Mouse (Mus musculus) C2C12 (cell line): Measurements from ENCODE around the gene Timeless. TPM values are rescaled to one million over a fixed set of nuclear protein-coding genes. Genes with fewer than 3 reads are reported as not detected.
A peak's percentile ranks its signal among the peaks of the same experiment; 100 is the strongest.
"Not testable (repeated sequence)": the region's sequence is repeated elsewhere in the genome, so short reads cannot be mapped to it uniquely, and the experiment has no call there.

ENCODE experiments used
- H3K27me3 ChIP-seq: one replicate; pipeline ENCODE4 v1.6.1; 2011; ENCODE audit not compliant: control insufficient read depth, insufficient read depth, insufficient read length
- H3K36me3 ChIP-seq: one replicate; pipeline ENCODE4 v1.6.1; 2011; ENCODE audit not compliant: control insufficient read depth, insufficient read depth
- H3K4me3 ChIP-seq: one replicate; pipeline ENCODE4 v1.5.1; 2011; ENCODE audit warnings: mild to moderate bottlenecking, control low read depth; ENCODE audit not compliant: poor library complexity, insufficient read depth, severe bottlenecking
- H3K79me2 ChIP-seq: one replicate; pipeline ENCODE4 v1.6.1; 2011; ENCODE audit not compliant: control insufficient read depth, insufficient read depth
- H3K79me3 ChIP-seq: one replicate; pipeline ENCODE4 v1.6.1; 2011; ENCODE audit warnings: low read depth, control low read depth
- H3ac ChIP-seq: one replicate; pipeline ENCODE3; 2011; ENCODE audit warnings: low read depth; ENCODE audit not compliant: control insufficient read depth, insufficient read length
- CEBPB ChIP-seq: IDR thresholded peaks from one replicate; pipeline ENCODE4 v1.6.1; 2011; ENCODE audit warnings: low read depth, mild to moderate bottlenecking, control low read depth, moderate library complexity
- CTCF ChIP-seq: IDR thresholded peaks from one replicate; pipeline ENCODE4 v1.5.1; 2011; ENCODE audit not compliant: control insufficient read depth, insufficient read depth, insufficient read length
- FOSL1 ChIP-seq: IDR thresholded peaks from one replicate; pipeline ENCODE4 v1.8.0; 2011; ENCODE audit warnings: mild to moderate bottlenecking, low read length; ENCODE audit not compliant: poor library complexity, insufficient read depth, severe bottlenecking
- MAX ChIP-seq: IDR thresholded peaks from one replicate; pipeline ENCODE4 v1.6.1; 2011; ENCODE audit warnings: mild to moderate bottlenecking, control low read depth
- MYOD1 ChIP-seq: IDR thresholded peaks from one replicate; pipeline ENCODE4 v1.6.1; 2011; ENCODE audit warnings: low read depth; ENCODE audit not compliant: control insufficient read depth, insufficient read length
- MYOG ChIP-seq: IDR thresholded peaks from one replicate; pipeline ENCODE4 v1.6.1; 2011; ENCODE audit not compliant: control insufficient read depth, insufficient read length; ENCODE audit errors: extremely low read depth
- USF1 ChIP-seq: IDR thresholded peaks from one replicate; pipeline ENCODE4 v1.6.1; 2011; ENCODE audit warnings: low read depth, mild to moderate bottlenecking, control low read depth, moderate library complexity
- polyA plus RNA-seq: library from polyadenylated mRNA; unstranded; fragments of >200 nt; fragmentation: generic; extraction: Trizol; gene quantifications from one replicate; pipeline ENCODE4 v1.2.1, GENCODE M21; 2012; ENCODE audit warnings: missing spikeins

The Timeless gene
- polyA plus RNA-seq, 1 experiment = 17.7 TPM

GRCm38 (mm10) chr10:128211390-128212108 lies 20.3 kb upstream of the Timeless start, which contains the start of gene Spryd4:
Spryd4 (minus strand) TSS chr10:128211807.
- peaks cover 6% of the 10 kb centered on the region for H3K36me3 ChIP-seq
- H3K79me2 ChIP-seq = peaks cover 26% of the 10 kb centered on the region
- H3K4me3 ChIP-seq = peak within 1 kb of the TSS; percentile 67
- TF ChIP-seq MAX (peak; percentile 96), MYOG (no peak), CEBPB (no peak), USF1 (peak; percentile 99)
- peak within 1 kb of the TSS; percentile 78 for H3ac ChIP-seq
- H3K27me3 ChIP-seq = no peaks in the 10 kb centered on the region
- peaks cover 13% of the 10 kb centered on the region for H3K79me3 ChIP-seq

- H3ac ChIP-seq = no peak overlapping the region
- TF ChIP-seq CEBPB = no peak
- TF ChIP-seq MYOG = no peak
- no peak for TF ChIP-seq MAX
- no peak for TF ChIP-seq CTCF
- TF ChIP-seq MYOD1 = no peak
- no peak for TF ChIP-seq FOSL1
- no peak for TF ChIP-seq USF1
- peaks cover 26% of the 10 kb centered on the region for H3K79me2 ChIP-seq
- peaks cover 6% of the 10 kb centered on the region for H3K36me3 ChIP-seq
- peaks cover 13% of the 10 kb centered on the region for H3K79me3 ChIP-seq
- H3K4me3 ChIP-seq = peak overlapping the region; percentile 67
- no peaks in the 10 kb centered on the region for H3K27me3 ChIP-seq
Measured at GRCm38 (mm10) chr10:128212148-128212547, 19.7 kb upstream of the Timeless start.

GRCm38 (mm10) chr10:128212871-128213323 lies 19.0 kb upstream of the Timeless start:
- no peak overlapping the region for H3ac ChIP-seq
- H3K27me3 ChIP-seq = no peaks in the 10 kb centered on the region
- peaks cover 13% of the 10 kb centered on the region for H3K79me3 ChIP-seq
- TF ChIP-seq CTCF = no peak
- TF ChIP-seq MYOG = no peak
- TF ChIP-seq MYOD1 = no peak
- no peak for TF ChIP-seq MAX
- TF ChIP-seq USF1 = no peak
- no peak for TF ChIP-seq CEBPB
- no peak overlapping the region for H3K4me3 ChIP-seq
- peaks cover 26% of the 10 kb centered on the region for H3K79me2 ChIP-seq
- H3K36me3 ChIP-seq = peaks cover 6% of the 10 kb centered on the region

GRCm38 (mm10) chr10:128214112-128214511 lies 17.8 kb upstream of the Timeless start:
- H3K27me3 ChIP-seq, H3K36me3 ChIP-seq, H3ac ChIP-seq, H3K4me3 ChIP-seq: not testable (repeated sequence)
- Histone ChIP-seq H3K79me2 (peaks cover 23% of the 10 kb centered on the region), H3K79me3 (peaks cover 13% of the 10 kb centered on the region)

- no peak for TF ChIP-seq CTCF
- TF ChIP-seq USF1 = no peak
- no peak for TF ChIP-seq CEBPB
- TF ChIP-seq MYOD1 = no peak
- TF ChIP-seq MAX = no peak
- TF ChIP-seq FOSL1 = no peak
- TF ChIP-seq MYOG = no peak
- H3K36me3 ChIP-seq = peaks cover 4% of the 10 kb centered on the region
Measured at GRCm38 (mm10) chr10:128214981-128215380, 16.9 kb upstream of the Timeless start.

GRCm38 (mm10) chr10:128218387-128219117 lies 13.3 kb upstream of the Timeless start:
- TF ChIP-seq CTCF (no peak), USF1 (no peak), MAX (no peak), MYOG (no peak), MYOD1 (no peak), FOSL1 (no peak)

More at GRCm38 (mm10) chr10:128214981-128215380, 16.9 kb upstream of the Timeless start:
- Histone ChIP-seq H3K79me3 (peaks cover 13% of the 10 kb centered on the region), H3K27me3 (no peaks in the 10 kb centered on the region), H3K79me2 (peaks cover 14% of the 10 kb centered on the region), H3ac (no peak overlapping the region), H3K4me3 (no peak overlapping the region)

More at GRCm38 (mm10) chr10:128218387-128219117, 13.3 kb upstream of the Timeless start:
- Histone ChIP-seq H3K79me3 (no peaks in the 10 kb centered on the region), H3K36me3 (no peaks in the 10 kb centered on the region), H3ac (no peak overlapping the region), H3K79me2 (no peaks in the 10 kb centered on the region), H3K4me3 (no peak overlapping the region), H3K27me3 (peaks cover 3% of the 10 kb centered on the region)
